Mouse (Mus musculus) E14TG2a.4 (cell line): Measurements from ENCODE around the gene Slc25a47.

Experiments
- CTCF ChIP-seq: conservative IDR thresholded peaks from 2 replicates; pipeline ENCODE4 v1.5.1; 2014; ENCODE audit warnings: low read length
- NANOG ChIP-seq: IDR thresholded peaks from 2 replicates; pipeline ENCODE4 v1.6.1; 2014; ENCODE audit warnings: borderline replicate concordance, low read length, mixed read lengths

DNA sequence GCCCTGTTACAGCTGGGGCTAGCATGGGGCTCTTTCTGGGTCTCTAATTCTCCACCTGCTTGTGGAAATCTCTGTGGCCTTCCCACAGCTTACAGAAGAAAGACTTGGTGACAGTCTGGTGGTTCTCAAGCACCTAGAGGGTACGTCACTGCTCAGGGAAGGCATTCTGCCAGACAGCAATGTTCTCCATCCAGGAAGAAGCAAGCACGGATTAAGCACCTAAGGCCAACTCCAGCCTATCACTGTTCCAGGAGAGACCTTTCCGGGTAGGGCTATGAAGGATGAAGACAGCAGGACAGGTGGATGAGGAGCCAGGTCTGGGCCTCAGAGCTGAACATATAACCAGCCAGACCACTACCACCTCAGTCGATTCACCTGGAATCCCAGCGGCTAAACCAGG, 1.1 kb upstream of the Slc25a47 start:
- TF ChIP-seq CTCF (no peak), NANOG (no peak)
